Mouse (Mus musculus): ENCODE data around the gene Plekhb2. TPM values are rescaled to one million over a fixed set of nuclear protein-coding genes. Genes with fewer than 3 reads are reported as not detected.

Plekhb2 gene
- total RNA-seq, 1 experiment from 2014 or later: 23.7 TPM

DNA sequence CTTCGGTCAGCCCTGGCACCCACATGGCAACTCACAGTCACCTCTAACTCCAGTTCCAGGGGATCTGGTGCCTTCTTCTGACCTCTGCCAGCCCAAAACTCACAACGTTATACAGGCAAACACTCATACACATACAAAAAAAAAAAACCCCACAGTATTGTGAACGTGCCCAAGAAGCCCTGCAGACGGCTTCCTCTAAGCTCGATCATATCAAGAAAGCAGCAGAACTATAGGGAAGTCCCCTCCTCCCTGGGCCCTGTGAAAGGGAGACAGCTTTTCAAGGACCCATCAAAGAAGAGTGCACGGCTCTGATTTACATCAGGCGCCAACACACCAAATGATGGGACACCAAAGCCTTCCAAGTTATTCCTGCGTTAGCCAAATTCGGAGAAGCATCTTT, 23.9 kb upstream of the Plekhb2 start:
- no peak for ATAC-seq (replicated peaks in 1 of 2; ENCODE audit: insufficient read depth in 1 of 2, low FRiP score in 2 of 2, low TSS enrichment in 1 of 2, low read depth in 1 of 2, poor library complexity in 2 of 2, severe bottlenecking in 2 of 2)

DNA sequence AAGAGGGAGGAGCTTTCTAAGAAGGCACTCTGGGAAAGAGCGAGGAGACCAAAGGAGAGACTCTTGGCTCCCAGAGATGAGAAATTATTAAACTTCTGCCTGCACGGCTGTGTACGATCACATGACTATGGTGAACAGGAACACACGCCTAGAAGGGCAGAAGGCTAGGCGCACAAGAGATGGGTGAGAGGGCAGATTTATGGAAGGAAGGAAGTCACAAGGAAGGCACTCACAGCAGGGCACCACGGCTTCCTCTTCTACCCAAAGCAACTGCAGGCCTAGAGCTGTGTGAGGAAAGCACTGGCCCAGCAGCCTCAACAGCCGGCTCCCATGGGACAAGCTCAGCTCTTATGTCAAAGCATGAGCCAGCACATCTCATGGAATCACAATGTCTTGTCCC, 21.9 kb upstream of the Plekhb2 start:
- ATAC-seq (replicated peaks in 1 of 2; ENCODE audit: insufficient read depth in 1 of 2, low FRiP score in 2 of 2, low TSS enrichment in 1 of 2, low read depth in 1 of 2, poor library complexity in 2 of 2, severe bottlenecking in 2 of 2): peak in 1 of 2 experiments; percentile 56; a peak in 1 of 4 replicates

DNA sequence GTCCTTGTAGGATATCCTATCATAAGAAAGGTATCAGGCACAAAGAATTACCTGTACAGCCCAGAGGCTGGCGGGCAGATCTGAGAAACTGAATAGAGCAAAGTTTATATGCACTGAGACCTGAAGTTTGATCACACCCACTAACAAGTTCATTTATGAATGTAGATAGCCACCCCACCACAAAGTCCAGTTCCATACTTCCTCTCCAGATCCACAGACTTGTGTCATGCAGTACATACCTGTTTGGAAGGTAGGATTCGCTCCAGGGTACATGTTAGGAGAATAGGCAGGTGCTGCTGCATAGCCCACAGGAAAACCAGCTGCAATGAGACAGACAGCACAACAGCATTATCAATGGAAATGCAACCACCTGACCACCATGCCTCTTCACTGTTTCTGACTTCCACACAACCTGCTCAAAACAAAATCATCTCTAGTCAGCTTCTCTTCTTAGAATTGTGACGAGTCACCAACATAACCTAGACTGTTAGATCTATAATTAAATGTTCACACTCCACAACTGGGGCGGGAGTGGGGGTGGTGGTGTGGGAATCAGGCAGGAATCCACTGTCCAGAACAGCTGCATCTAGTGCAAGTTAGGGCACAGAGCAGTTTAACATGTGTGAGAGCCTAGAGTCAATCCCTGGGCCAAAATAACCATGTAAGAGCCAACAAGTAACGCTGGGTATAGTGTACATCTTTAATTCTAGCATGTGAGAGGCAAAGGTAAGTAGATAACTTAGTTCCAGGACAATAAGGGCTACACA, 21.1 kb upstream of the Plekhb2 start:
- ATAC-seq (replicated peaks in 1 of 2; ENCODE audit: insufficient read depth in 1 of 2, low FRiP score in 2 of 2, low TSS enrichment in 1 of 2, low read depth in 1 of 2, poor library complexity in 2 of 2, severe bottlenecking in 2 of 2): no peak

DNA sequence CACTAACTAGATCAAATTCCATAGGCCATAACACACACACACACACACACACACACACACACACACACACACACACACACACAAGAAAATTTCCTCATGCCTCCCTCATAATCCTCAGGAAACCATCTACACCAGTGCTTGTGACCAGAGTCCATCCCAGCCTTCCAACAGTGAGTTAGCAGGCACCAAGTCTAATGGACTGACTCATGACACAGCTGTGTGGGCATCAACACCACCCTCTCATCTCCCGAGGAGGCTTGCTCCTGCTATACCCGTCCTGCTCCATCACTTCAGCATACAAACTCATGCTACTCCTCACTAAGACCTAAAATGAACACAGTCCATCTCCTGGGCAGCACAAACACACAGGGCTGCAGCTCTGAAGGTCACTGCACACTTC, 18.8 kb upstream of the Plekhb2 start:
- ATAC-seq (replicated peaks in 1 of 2; ENCODE audit: insufficient read depth in 1 of 2, low FRiP score in 2 of 2, low TSS enrichment in 1 of 2, low read depth in 1 of 2, poor library complexity in 2 of 2, severe bottlenecking in 2 of 2): no peak

DNA sequence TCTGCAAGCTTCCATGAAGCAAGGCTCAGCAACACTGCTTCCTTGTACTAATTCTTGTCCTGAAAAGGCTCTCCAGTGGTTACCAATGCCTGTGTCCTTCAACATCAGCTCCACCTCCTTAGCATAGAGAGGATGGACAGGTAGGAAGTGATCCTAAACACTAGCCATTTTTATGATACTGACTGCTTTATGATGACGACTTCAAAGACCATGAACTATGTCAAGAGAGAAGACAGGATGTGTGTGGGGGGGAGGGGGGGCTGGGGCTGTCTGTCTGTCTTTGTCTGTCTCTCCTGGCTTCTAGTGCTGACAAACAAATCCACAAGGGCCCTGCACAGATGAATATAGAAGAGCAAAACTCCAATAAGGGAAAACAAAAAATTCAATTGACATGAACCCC, 18.4 kb upstream of the Plekhb2 start:
- ATAC-seq (replicated peaks in 1 of 2; ENCODE audit: insufficient read depth in 1 of 2, low FRiP score in 2 of 2, low TSS enrichment in 1 of 2, low read depth in 1 of 2, poor library complexity in 2 of 2, severe bottlenecking in 2 of 2): no peak

DNA sequence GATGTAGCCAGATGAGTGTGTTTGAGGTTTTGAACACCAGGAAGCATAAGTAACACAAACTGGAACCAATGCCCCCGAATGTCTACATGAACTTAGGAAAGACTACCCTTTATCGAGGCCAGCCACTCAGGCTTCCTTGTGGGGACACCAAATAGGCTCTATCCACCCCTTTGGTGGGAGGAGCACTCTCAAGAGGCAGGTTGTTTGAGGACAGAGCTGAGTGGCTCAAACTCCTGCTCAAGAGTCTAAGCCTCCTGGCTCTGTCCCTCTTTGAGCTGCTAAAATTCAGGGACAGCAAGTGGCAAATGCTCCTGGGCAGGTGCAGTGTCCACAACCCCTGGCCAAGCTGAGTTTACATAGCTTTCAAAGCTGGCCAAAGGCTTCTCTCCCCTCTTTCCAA, 14.9 kb upstream of the Plekhb2 start:
- ATAC-seq (replicated peaks in 1 of 2; ENCODE audit: insufficient read depth in 1 of 2, low FRiP score in 2 of 2, low TSS enrichment in 1 of 2, low read depth in 1 of 2, poor library complexity in 2 of 2, severe bottlenecking in 2 of 2): no peak

DNA sequence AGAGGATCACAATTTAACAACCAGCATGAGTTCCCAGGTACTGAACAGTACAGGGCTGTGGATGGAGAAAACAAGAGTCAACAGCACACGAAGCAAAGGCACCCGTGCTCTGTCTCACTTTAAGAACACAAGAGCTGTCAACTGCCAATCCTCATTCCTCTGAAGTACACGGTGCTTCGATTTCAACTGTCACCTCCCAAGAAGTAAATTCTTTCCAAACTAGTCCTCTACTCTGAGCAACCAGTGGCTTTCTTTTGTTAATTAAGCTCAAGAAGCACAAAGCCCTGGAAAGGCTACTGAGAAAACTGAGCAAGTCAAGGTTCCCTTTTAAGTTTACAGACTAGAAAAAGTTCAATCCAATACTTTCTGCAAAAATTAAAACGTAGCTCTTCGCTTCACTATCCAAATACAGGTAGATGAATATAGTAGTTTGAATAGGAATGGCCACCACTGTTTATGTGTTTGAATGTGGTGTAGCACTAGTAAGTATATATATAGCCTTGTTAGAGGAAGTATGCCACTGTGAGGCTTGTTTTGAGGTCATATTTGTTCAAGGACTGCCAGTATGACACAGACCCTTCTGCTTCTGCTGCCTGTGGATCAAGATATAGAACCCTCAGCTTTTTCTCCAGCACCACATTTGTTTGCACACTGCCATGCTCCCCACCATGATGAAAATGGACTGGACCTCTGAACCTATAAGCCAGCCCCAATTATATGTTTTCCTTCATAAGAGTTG, 11.7 kb upstream of the Plekhb2 start:
- peak; percentile 41 to 53; a peak in 3 of 4 replicates for ATAC-seq (replicated peaks in 1 of 2; ENCODE audit: insufficient read depth in 1 of 2, low FRiP score in 2 of 2, low TSS enrichment in 1 of 2, low read depth in 1 of 2, poor library complexity in 2 of 2, severe bottlenecking in 2 of 2)

DNA sequence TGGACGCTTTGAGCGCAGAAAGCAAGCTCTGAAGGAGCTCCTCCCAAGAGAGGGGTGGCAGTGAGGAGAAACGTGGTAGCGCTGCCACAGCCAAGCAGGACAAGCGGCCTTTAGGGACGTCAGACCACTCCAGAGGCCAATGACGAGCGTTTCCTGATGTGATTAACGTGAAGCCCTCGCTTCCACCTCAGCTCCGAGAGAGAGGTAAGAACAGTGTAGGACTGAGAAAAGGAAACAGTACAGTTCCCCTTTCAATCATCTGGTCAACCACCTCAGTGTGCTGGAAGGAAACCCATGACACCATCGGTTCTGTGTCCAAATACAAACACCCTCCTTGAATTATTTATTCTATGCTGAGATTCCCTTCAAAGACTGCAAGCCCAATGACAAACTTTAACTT, 10.5 kb upstream of the Plekhb2 start:
- ATAC-seq (replicated peaks in 1 of 2; ENCODE audit: insufficient read depth in 1 of 2, low FRiP score in 2 of 2, low TSS enrichment in 1 of 2, low read depth in 1 of 2, poor library complexity in 2 of 2, severe bottlenecking in 2 of 2): peak; percentile 73 to 84

DNA sequence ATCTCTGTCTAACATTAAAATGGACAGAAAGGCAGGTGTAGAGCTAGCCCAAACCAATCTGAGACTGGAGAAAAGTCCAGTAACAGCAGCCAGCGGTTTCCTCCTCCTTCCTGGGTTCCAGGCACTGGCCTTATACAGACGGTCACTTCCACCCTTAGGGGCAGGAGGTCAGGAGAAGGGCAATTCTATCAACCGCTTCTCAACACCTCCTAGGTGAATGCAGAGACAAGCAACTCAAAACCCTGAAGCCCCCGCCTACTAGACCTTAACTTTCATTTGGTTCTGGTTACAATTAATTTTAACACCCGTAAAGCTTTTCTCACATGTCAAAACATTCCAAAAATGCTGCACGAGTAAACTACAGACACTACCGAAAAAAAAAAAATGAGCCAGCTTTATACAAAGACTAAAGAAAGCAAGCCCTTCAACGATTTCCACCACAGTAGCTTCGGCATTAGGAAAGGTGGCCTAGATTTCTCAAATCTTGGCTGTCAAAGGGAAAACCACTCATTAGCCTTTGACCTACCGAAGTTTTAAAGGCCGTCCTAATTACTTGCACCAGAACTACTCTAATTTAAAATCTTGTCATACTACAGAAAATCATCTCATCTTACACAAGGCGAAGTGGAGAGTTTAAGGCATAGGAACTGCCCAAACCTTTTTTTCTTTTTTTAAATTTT, 7.9 kb upstream of the Plekhb2 start:
- ATAC-seq (replicated peaks in 1 of 2; ENCODE audit: insufficient read depth in 1 of 2, low FRiP score in 2 of 2, low TSS enrichment in 1 of 2, low read depth in 1 of 2, poor library complexity in 2 of 2, severe bottlenecking in 2 of 2): no peak

DNA sequence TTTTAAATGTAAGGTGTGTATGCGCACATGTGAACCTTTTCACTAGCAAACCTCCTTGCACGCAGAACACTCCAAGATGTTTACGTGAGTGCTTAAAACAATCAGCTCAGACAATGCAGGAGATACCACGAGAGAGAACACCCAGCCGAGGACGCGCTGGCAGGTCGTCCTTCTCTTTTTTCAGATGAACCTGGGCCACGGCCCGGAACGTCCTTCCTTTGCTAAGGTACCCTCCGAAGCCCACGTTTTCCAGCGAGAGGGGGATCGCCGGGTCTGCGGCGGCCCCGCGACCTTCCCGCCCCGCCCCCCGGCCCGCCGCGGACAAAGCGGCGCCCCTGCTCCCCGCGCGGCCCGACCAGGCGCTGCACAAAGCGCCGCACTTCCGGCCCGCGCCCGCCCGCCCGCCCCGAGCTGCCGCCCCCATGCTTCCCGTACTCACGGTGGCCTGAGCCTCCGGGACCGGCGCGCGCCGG, 7.4 kb upstream of the Plekhb2 start:
- ATAC-seq (replicated peaks in 1 of 2; ENCODE audit: insufficient read depth in 1 of 2, low FRiP score in 2 of 2, low TSS enrichment in 1 of 2, low read depth in 1 of 2, poor library complexity in 2 of 2, severe bottlenecking in 2 of 2): peak in 1 of 2 experiments; percentile 21; a peak in 2 of 4 replicates

DNA sequence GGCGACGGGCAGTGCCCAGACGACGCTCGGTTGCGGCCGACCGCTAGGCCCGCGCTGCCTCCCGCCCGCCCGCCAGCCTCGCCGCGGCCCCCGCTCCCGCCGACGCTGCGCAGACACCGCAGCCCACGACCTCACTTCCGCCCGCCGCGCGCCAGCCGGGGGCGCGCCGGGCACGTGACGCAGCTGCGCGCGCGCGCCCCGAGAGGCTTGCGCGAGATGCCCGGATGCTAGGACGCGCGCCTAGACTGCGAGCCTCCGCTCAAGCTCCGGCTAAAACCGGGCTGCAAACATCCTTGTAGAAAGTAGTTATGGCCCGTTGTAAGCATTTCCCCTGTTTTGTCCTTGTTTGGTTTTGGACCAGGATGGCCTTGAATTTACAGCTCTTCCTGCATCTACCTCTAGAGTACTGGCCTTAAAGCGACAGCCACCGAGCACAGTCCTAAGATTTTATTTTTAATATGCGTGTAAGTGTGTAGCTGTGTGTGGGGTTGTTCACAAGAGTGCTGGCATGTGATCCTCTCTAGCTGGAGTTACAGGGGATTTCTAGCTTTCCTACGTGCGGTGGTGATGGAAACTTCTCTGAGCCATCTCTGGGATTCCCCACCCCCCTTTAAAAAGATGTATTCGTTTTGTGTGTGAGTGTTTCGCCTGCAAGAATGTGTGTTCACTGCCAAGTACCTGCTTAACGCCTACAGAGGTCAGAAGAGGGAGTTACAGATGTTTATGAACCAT, 6.7 kb upstream of the Plekhb2 start, which contains the start of gene Fam168b:
Fam168b (minus strand) TSS at position 179 of the 732 bp plus-strand sequence.
- ATAC-seq (replicated peaks in 1 of 2; ENCODE audit: insufficient read depth in 1 of 2, low FRiP score in 2 of 2, low TSS enrichment in 1 of 2, low read depth in 1 of 2, poor library complexity in 2 of 2, severe bottlenecking in 2 of 2): peak; percentile 46

DNA sequence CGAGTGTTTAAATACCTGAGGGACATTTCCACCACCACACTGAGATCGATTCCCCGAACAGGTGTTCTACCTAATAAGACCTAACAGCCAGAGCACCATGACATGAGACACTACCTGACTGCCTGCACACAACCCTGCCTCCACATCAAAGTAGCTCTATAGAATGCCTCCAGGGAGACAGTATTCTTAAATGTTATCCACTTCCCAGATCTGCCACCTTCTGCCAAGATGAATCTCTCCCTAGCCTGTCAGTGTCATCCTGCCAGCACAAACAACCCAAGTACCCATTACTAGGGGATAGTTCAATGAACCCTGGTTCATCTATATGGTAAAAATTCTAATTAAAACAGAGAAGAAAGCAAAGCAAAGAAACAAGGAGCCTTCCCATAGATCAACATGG, 2.7 kb upstream of the Plekhb2 start:
- ATAC-seq (replicated peaks in 1 of 2; ENCODE audit: insufficient read depth in 1 of 2, low FRiP score in 2 of 2, low TSS enrichment in 1 of 2, low read depth in 1 of 2, poor library complexity in 2 of 2, severe bottlenecking in 2 of 2): no peak

DNA sequence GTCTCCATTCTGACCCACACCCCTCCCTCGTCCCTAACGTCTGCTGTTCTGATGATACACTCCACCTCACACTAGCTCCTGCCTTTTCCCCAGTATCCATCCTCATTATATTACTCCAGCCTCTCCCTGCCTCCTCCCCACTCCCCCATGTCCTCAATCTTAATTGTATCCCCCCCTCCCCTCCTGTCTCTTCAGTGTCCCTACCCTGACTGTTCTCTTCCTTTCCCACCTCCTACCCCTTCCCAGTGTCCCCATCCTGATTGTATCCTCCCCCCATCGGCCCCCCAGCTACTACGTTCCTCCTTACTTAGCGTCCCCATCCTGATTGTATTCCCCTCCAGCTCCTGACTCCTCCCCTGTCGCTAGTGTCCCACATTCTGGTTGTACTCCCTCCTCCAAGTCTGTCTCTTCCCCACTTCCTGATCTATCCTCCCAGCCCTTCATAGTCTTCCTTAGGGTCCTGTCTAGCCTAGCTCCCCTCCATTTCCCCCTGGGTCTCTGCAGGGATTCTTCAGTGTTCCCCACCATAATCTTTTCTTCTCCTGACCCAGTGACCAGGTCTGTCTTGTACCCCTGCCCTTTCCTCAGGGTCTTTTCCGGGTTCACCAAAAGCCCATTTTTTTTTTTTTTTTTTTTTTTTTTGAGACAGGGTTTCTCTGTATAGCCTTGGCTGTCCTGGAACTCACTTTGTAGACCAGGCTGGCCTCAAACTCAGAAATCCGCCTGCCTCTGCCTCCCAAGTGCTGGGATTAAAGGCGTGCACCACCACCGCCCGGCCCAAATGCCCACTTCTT, 764 bp downstream of the Plekhb2 start:
- ATAC-seq (replicated peaks in 1 of 2; ENCODE audit: insufficient read depth in 1 of 2, low FRiP score in 2 of 2, low TSS enrichment in 1 of 2, low read depth in 1 of 2, poor library complexity in 2 of 2, severe bottlenecking in 2 of 2): no peak

DNA sequence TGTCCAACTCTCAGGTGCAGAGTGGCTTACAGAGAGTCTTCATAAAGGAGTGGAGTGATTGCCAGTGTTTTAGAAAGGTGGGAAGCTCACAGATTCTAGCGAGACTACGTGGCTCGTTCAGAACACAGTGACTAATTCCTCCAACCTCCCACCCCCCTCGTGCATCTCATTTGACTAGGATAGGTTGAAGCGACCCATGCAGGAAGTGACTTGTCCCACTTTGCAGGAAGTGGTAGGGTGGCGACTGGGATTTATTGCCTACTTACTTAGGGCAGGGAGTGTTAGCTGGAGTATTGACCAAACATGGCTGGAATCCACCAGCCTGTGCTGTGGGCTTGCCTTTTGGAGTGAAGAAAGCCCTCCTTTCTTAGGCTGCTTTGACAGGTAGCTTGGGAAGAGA, 1.8 kb downstream of the Plekhb2 start:
- peak; percentile 53 to 63 for ATAC-seq (replicated peaks in 1 of 2; ENCODE audit: insufficient read depth in 1 of 2, low FRiP score in 2 of 2, low TSS enrichment in 1 of 2, low read depth in 1 of 2, poor library complexity in 2 of 2, severe bottlenecking in 2 of 2)

DNA sequence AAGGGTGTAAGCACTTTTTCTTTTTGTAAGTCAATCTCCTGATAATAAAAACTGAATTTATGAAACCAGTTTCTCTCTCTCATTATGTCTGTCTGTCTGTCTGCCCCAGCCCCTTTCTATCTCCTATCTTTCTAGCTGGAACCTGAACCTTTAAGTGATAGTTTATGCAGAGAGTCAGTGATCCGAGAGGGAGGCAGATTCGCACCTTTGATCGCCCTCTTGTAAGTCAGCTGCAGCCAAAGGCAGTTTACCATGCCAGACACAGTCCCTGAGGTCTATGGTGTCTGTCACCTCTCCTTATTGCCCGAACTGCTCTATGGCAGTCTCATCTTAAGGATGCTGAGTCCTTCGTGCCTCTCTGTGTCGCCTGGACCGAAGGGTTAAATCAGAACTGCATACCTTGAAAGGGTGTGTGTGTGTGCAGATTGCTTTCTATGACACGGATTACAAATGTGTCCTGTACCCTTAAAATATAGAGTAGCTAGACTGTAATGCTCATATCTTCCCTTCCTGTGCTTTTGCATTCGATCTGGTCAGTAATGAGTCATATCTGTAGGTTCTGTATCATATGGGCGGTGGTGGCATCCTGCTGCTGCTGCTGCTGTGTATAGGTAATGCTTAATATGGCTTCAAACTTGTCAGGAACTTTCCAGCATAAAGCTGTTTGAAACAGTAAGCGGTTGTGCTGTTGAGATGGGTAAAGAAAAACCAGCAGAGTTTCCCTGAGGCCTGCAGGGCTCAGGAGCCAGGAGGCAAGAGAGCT, 2.5 kb downstream of the Plekhb2 start:
- no peak for ATAC-seq (replicated peaks in 1 of 2; ENCODE audit: insufficient read depth in 1 of 2, low FRiP score in 2 of 2, low TSS enrichment in 1 of 2, low read depth in 1 of 2, poor library complexity in 2 of 2, severe bottlenecking in 2 of 2)

DNA sequence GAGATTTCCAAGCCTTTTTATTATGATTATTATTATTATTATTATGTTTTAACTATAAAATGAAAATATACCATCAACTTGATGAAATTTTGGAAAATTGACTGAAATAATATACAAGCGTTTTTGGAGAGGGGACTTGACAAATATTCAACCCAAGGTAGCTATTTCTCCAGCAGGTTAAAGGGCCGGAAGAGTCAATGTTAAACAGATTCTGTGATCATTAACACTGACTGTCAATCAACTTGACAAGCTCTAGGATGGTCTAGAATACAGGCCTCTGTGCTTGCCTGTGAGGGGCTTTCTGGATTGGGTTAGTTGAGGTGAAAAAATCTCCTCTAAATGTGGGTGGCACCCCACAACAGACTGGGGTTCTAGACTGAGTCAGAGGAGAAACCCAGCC, 4.0 kb downstream of the Plekhb2 start:
- ATAC-seq (replicated peaks in 1 of 2; ENCODE audit: insufficient read depth in 1 of 2, low FRiP score in 2 of 2, low TSS enrichment in 1 of 2, low read depth in 1 of 2, poor library complexity in 2 of 2, severe bottlenecking in 2 of 2): no peak
